ENCODE assay signal across 24 mouse cellular contexts in genomic region chr11:62691592-62691991, GRCm38 (mm10). TPM values are rescaled to one million over a fixed set of nuclear protein-coding genes. Genes with fewer than 3 reads are reported as not detected.
DNase-seq lines count a peak whose midpoint lies in the region; ATAC-seq and TF ChIP-seq lines count a peak whose summit lies in the region.
"Had no signal": no experiment of that assay in that cellular context is flagged by ENCODE, and none has a peak within 500 bp of the region (broad histone marks: within the 10 kb centered on the region; RNA-seq: fewer than 3 reads in every experiment).

No protein-coding gene starts in this region.

- WGBS in intestine, embryonic 15.5 days, result 81% methylated on average over 3 of the region's 3 CpGs
- 74% methylated on average over 3 of the region's 3 CpGs for WGBS in intestine, embryonic 16.5 days
- WGBS in intestine, postnatal 0 days, result 62% methylated on average over 3 of the region's 3 CpGs

- no peaks in the 10 kb centered on the region for H3K4me1 ChIP-seq in intestine, embryonic 15.5 days (replicated peaks)
- no peaks in the 10 kb centered on the region for H3K4me1 ChIP-seq in intestine, embryonic 16.5 days (ENCODE audit: control insufficient read depth, insufficient read depth, low read length)
- no peaks in the 10 kb centered on the region for H3K4me1 ChIP-seq in intestine, postnatal 0 days (replicated peaks; ENCODE audit: control insufficient read depth, insufficient read depth, low read length)

- H3K27me3 ChIP-seq in intestine, embryonic 15.5 days (replicated peaks), result no peaks in the 10 kb centered on the region
- no peaks in the 10 kb centered on the region for H3K27me3 ChIP-seq in intestine, embryonic 16.5 days (replicated peaks; ENCODE audit: control insufficient read depth, insufficient read depth, low read length)
- H3K27me3 ChIP-seq in intestine, postnatal 0 days (replicated peaks; ENCODE audit: control insufficient read depth, insufficient read depth, low read length), result no peaks in the 10 kb centered on the region
- H3K27me3 ChIP-seq: CH12.LX had no signal

- H3K36me3 ChIP-seq in intestine, embryonic 15.5 days, result no peaks in the 10 kb centered on the region
- H3K36me3 ChIP-seq in intestine, embryonic 16.5 days (ENCODE audit: control insufficient read depth, insufficient read depth, low read length), result no peaks in the 10 kb centered on the region
- H3K36me3 ChIP-seq in intestine, postnatal 0 days (ENCODE audit: control insufficient read depth, insufficient read depth), result no peaks in the 10 kb centered on the region
- H3K36me3 ChIP-seq: G1E had no signal

- DNase-seq in heart, adult 11 months, result peak; percentile 19
- DNase-seq in heart, adult 18-20 months, result no peak
- DNase-seq in testis, postnatal 10 days (ENCODE audit: low spot score), result no peak
- no peak for DNase-seq in adrenal gland, adult (ENCODE audit: inconsistent age in 2 of 2, low spot score in 1 of 2)
- no peak for DNase-seq in thymus, postnatal 36 days
- DNase-seq: adrenal gland, adult 2 months; adrenal gland, adult 8-10 months; adrenal gland, postnatal 10 days; adrenal gland, postnatal 14 days; adrenal gland, postnatal 25 days; adrenal gland, postnatal 36 days; B cell, adult 2 months; cerebellum, adult 11 months; cerebellum, adult 11-12 months; cerebellum, adult 18-20 months had no signal

- H3K4me2 ChIP-seq in intestine, embryonic 15.5 days (replicated peaks), result no peak overlapping the region
- H3K4me2 ChIP-seq in intestine, embryonic 16.5 days (ENCODE audit: low read depth, low read length), result no peak overlapping the region
- H3K4me2 ChIP-seq in intestine, postnatal 0 days (replicated peaks; ENCODE audit: low read depth), result no peak overlapping the region

- H3K9ac ChIP-seq in intestine, embryonic 15.5 days, result no peak overlapping the region
- H3K9ac ChIP-seq in intestine, embryonic 16.5 days (ENCODE audit: low read depth, low read length), result no peak overlapping the region
- no peak overlapping the region for H3K9ac ChIP-seq in intestine, postnatal 0 days (ENCODE audit: low read depth, low read length)

- ATAC-seq in intestine, embryonic 15.5 days, result 0 out of 2 replicates have a peak, but pooled peaks have one; percentile 55
- peak; percentile 80; the same call in 1 of the 2 replicates for ATAC-seq in intestine, embryonic 16.5 days
- ATAC-seq in intestine, postnatal 0 days, result peak; percentile 77
- ATAC-seq: activated CD4-positive, CD25-positive, alpha-beta regulatory T cell, adult 4 months; CD4-positive, CD25-positive, alpha-beta regulatory T cell, adult 4 months; Patski had no signal

- no peak overlapping the region for H3K4me3 ChIP-seq in intestine, embryonic 15.5 days (replicated peaks)
- H3K4me3 ChIP-seq in intestine, embryonic 16.5 days (ENCODE audit: low read length), result no peak overlapping the region
- H3K4me3 ChIP-seq in intestine, postnatal 0 days (ENCODE audit: low read depth, low read length), result no peak overlapping the region

- no peak for TF ChIP-seq CTCF in intestine, postnatal 0 days (IDR thresholded peaks at IDR 0.05; ENCODE audit: low read depth)

- no peak overlapping the region for H3K27ac ChIP-seq in intestine, embryonic 15.5 days
- H3K27ac ChIP-seq in intestine, embryonic 16.5 days (ENCODE audit: low read length), result no peak overlapping the region
- H3K27ac ChIP-seq in intestine, postnatal 0 days (ENCODE audit: low read depth, low read length), result 0 out of 2 replicates have a peak overlapping the region, but pooled peaks have one; percentile 9

- no peaks in the 10 kb centered on the region for H3K9me3 ChIP-seq in intestine, embryonic 15.5 days
- H3K9me3 ChIP-seq in intestine, embryonic 16.5 days (ENCODE audit: control insufficient read depth, low read length), result no peaks in the 10 kb centered on the region; the same call in 1 of the 2 replicates
- H3K9me3 ChIP-seq in intestine, postnatal 0 days (ENCODE audit: control insufficient read depth), result no peaks in the 10 kb centered on the region
- H3K9me3 ChIP-seq: G1E had no signal

RNA-seq across cellular contexts. Expression of gene Zfp287, which starts 40.1 kb away (rescaled TPM):
- 1 to 10 TPM; 1.8 to 1.9 TPM for total RNA-seq in heart, adult 18-20 months (2021)
- polyA plus RNA-seq in intestine, embryonic 15.5 days (2015; fragmentation: Nextera tagmentation; extraction: Ambion mirVana), result 5.4 and 5.6 TPM in 2 replicates
- 4.2 and 4.7 TPM in 2 replicates for polyA plus RNA-seq in intestine, embryonic 16.5 days (2015; fragmentation: Nextera tagmentation; extraction: Ambion mirVana)
- 1.5 and 2.3 TPM in 2 replicates for polyA plus RNA-seq in intestine, postnatal 0 days (2015; fragmentation: Nextera tagmentation; extraction: Ambion mirVana)
- total RNA-seq: MEL had no signal
- polyA plus RNA-seq: G1E had no signal

RNA-seq across cellular contexts. Expression of gene Mmgt2, which starts 43.1 kb away (rescaled TPM):
- total RNA-seq in heart, adult 18-20 months (2021), result 1 to 10 TPM; 5.4 to 7.1 TPM
- polyA plus RNA-seq in intestine, embryonic 15.5 days (2015; fragmentation: Nextera tagmentation; extraction: Ambion mirVana), result 71.8 and 72.4 TPM in 2 replicates
- 82.9 and 86.3 TPM in 2 replicates for polyA plus RNA-seq in intestine, embryonic 16.5 days (2015; fragmentation: Nextera tagmentation; extraction: Ambion mirVana)
- polyA plus RNA-seq in intestine, postnatal 0 days (2015; fragmentation: Nextera tagmentation; extraction: Ambion mirVana), result 62.2 and 67.7 TPM in 2 replicates

RNA-seq across cellular contexts. Expression of gene Lrrc75a, which starts 43.3 kb away (rescaled TPM):
- 1 to 10 TPM; 3.2 to 4.3 TPM for total RNA-seq in heart, adult 18-20 months (2021)
- 17.3 and 20.9 TPM in 2 replicates for polyA plus RNA-seq in intestine, embryonic 15.5 days (2015; fragmentation: Nextera tagmentation; extraction: Ambion mirVana)
- 14.1 and 23.8 TPM in 2 replicates for polyA plus RNA-seq in intestine, embryonic 16.5 days (2015; fragmentation: Nextera tagmentation; extraction: Ambion mirVana)
- polyA plus RNA-seq in intestine, postnatal 0 days (2015; fragmentation: Nextera tagmentation; extraction: Ambion mirVana), result 31.9 and 32.3 TPM in 2 replicates
